Mouse (Mus musculus): Measurements from ENCODE around the gene P2ry12. TPM values are rescaled to one million over a fixed set of nuclear protein-coding genes. Genes with fewer than 3 reads are reported as not detected.

P2ry12 gene
- polyA plus RNA-seq, 1 experiment, result not detected

DNA sequence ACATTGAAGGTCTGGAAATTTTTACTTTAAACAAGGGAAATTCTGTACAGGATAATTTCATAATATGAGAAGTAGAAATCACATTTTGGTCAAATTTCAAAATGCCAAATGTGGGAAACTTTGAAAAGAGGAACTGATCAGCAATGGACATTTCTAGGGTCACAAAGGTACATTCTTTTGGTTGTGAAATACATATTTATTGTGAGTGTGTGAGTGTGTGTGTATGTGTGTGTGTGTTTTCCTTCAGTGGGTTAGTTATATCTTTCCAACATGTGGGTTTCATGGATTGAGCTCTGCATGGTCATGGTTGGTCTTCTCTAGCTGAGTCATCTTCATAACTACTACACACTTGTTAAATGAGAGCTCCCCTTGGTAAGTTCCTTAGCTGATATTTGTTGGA is 50.3 kb downstream of the P2ry12 start:
- Histone ChIP-seq H3K36me3 (ENCODE audit: control insufficient read depth) (no peaks in the 10 kb centered on the region), H3K9me3 (ENCODE audit: control insufficient read depth, low read length) (no peaks in the 10 kb centered on the region), H3K4me1 (ENCODE audit: control insufficient read depth) (no peaks in the 10 kb centered on the region), H3K27me3 (ENCODE audit: control insufficient read depth) (no peaks in the 10 kb centered on the region), H3K4me3 (replicated peaks) (no peak overlapping the region)
- no peak for TF ChIP-seq TAL1 (IDR thresholded peaks at IDR 0.05; ENCODE audit: low read length)
- TF ChIP-seq GATA1 (IDR thresholded peaks at IDR 0.05; ENCODE audit: low read length), result no peak

DNA sequence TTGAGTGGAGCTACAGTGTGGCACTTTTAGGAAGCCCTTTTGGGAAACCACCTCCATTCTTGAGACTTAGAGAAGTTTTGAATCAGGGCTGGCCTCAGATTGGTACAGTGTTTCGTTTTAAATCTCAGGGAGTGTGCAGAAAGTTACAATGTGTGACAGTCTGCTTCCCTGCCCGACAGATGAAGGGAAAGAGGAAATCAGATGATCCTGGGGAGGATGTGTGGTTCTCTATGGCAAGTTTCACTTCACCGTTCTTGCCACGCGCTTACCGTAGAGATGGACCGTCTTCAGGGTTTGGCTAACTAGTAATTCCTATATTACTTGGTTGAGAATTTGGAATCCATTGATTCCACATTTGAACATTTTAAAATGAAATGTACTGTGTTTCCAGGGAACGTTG is 50.9 kb downstream of the P2ry12 start:
- H3K4me3 ChIP-seq (replicated peaks), result no peak overlapping the region
- no peaks in the 10 kb centered on the region for H3K36me3 ChIP-seq (ENCODE audit: control insufficient read depth)
- no peaks in the 10 kb centered on the region for H3K9me3 ChIP-seq (ENCODE audit: control insufficient read depth, low read length)
- TF ChIP-seq GATA1 (IDR thresholded peaks at IDR 0.05; ENCODE audit: low read length) (no peak), TAL1 (IDR thresholded peaks at IDR 0.05; ENCODE audit: low read length) (no peak)
- no peaks in the 10 kb centered on the region for H3K27me3 ChIP-seq (ENCODE audit: control insufficient read depth)
- H3K4me1 ChIP-seq (ENCODE audit: control insufficient read depth), result no peaks in the 10 kb centered on the region

GRCm38 (mm10) chr3:59210727-59211126 is 51.9 kb downstream of the P2ry12 start, which contains the start of gene P2ry13:
TSS of gene P2ry13 (minus strand) at chr3:59210882.
- no peaks in the 10 kb centered on the region for H3K36me3 ChIP-seq (ENCODE audit: control insufficient read depth)
- TF ChIP-seq GATA1 (IDR thresholded peaks at IDR 0.05; ENCODE audit: low read length), result no peak
- TF ChIP-seq TAL1 (IDR thresholded peaks at IDR 0.05; ENCODE audit: low read length), result no peak
- no peaks in the 10 kb centered on the region for H3K9me3 ChIP-seq (ENCODE audit: control insufficient read depth, low read length)
- no peaks in the 10 kb centered on the region for H3K27me3 ChIP-seq (ENCODE audit: control insufficient read depth)
- no peak within 1 kb of the TSS for H3K4me3 ChIP-seq (replicated peaks)
- no peaks in the 10 kb centered on the region for H3K4me1 ChIP-seq (ENCODE audit: control insufficient read depth)

- TF ChIP-seq TAL1 (IDR thresholded peaks at IDR 0.05; ENCODE audit: low read length), result no peak
- H3K9me3 ChIP-seq (ENCODE audit: control insufficient read depth, low read length), result no peaks in the 10 kb centered on the region
- no peaks in the 10 kb centered on the region for H3K36me3 ChIP-seq (ENCODE audit: control insufficient read depth)
- no peak overlapping the region for H3K4me3 ChIP-seq (replicated peaks)
- H3K4me1 ChIP-seq (ENCODE audit: control insufficient read depth), result no peaks in the 10 kb centered on the region
- no peaks in the 10 kb centered on the region for H3K27me3 ChIP-seq (ENCODE audit: control insufficient read depth)
Measured at GRCm38 (mm10) chr3:59210089-59210488, 52.6 kb downstream of the P2ry12 start.

- H3K36me3 ChIP-seq (ENCODE audit: control insufficient read depth), result no peaks in the 10 kb centered on the region
- no peaks in the 10 kb centered on the region for H3K9me3 ChIP-seq (ENCODE audit: control insufficient read depth, low read length)
- no peak overlapping the region for H3K4me3 ChIP-seq (replicated peaks)
- no peaks in the 10 kb centered on the region for H3K4me1 ChIP-seq (ENCODE audit: control insufficient read depth)
- TF ChIP-seq TAL1 (IDR thresholded peaks at IDR 0.05; ENCODE audit: low read length), result no peak
- no peak for TF ChIP-seq GATA1 (IDR thresholded peaks at IDR 0.05; ENCODE audit: low read length)
- no peaks in the 10 kb centered on the region for H3K27me3 ChIP-seq (ENCODE audit: control insufficient read depth)
Measured at GRCm38 (mm10) chr3:59208650-59209548, 53.8 kb downstream of the P2ry12 start.

GRCm38 (mm10) chr3:59205941-59206340 is 56.7 kb downstream of the P2ry12 start:
- Histone ChIP-seq H3K9me3 (ENCODE audit: control insufficient read depth, low read length) (no peaks in the 10 kb centered on the region), H3K4me3 (replicated peaks) (no peak overlapping the region), H3K4me1 (ENCODE audit: control insufficient read depth) (no peaks in the 10 kb centered on the region), H3K27me3 (ENCODE audit: control insufficient read depth) (no peaks in the 10 kb centered on the region), H3K36me3 (ENCODE audit: control insufficient read depth) (no peaks in the 10 kb centered on the region)
- TF ChIP-seq GATA1 (IDR thresholded peaks at IDR 0.05; ENCODE audit: low read length), result no peak
- TF ChIP-seq TAL1 (IDR thresholded peaks at IDR 0.05; ENCODE audit: low read length), result no peak

DNA sequence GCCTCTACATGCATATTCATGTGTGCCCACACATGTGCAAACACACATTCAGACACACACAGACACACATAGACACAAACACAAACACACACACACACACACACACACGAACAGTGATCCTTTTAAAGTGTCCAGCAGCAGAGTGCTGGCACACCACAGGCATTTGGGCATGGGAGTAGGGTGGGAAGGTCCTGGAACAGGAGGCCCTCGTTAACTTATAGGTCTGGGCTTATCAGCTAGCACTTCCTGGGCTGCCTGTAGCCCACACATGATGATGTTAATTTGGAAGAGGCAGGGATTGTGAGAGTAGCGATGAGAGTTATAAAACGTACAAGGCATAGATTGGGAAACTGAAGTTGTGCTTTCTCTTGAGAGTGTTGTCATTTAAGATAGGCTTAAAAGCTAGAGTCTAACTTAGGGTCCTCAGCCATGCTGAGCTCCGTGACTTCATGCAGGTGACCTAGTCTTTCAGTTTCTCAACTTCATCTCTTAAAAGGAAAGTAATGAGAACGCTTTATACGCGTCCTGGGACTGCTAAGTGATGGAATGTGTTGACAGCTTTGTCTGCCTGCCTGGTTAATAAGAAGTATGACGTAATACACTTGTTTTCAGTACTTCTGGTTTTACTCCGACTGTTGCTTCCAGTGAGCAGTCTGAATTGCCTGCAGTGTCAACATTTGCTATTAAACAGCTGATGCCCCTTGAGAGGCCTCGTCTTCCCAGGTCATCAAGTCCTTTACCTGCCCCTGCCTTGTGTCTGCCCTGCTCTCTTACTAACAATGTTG is 57.8 kb downstream of the P2ry12 start:
- TF ChIP-seq GATA1 (IDR thresholded peaks at IDR 0.05; ENCODE audit: low read length), result no peak
- TF ChIP-seq TAL1 (IDR thresholded peaks at IDR 0.05; ENCODE audit: low read length), result no peak
- Histone ChIP-seq H3K36me3 (ENCODE audit: control insufficient read depth) (no peaks in the 10 kb centered on the region), H3K9me3 (ENCODE audit: control insufficient read depth, low read length) (no peaks in the 10 kb centered on the region), H3K4me1 (ENCODE audit: control insufficient read depth) (no peaks in the 10 kb centered on the region), H3K4me3 (replicated peaks) (no peak overlapping the region), H3K27me3 (ENCODE audit: control insufficient read depth) (no peaks in the 10 kb centered on the region)

DNA sequence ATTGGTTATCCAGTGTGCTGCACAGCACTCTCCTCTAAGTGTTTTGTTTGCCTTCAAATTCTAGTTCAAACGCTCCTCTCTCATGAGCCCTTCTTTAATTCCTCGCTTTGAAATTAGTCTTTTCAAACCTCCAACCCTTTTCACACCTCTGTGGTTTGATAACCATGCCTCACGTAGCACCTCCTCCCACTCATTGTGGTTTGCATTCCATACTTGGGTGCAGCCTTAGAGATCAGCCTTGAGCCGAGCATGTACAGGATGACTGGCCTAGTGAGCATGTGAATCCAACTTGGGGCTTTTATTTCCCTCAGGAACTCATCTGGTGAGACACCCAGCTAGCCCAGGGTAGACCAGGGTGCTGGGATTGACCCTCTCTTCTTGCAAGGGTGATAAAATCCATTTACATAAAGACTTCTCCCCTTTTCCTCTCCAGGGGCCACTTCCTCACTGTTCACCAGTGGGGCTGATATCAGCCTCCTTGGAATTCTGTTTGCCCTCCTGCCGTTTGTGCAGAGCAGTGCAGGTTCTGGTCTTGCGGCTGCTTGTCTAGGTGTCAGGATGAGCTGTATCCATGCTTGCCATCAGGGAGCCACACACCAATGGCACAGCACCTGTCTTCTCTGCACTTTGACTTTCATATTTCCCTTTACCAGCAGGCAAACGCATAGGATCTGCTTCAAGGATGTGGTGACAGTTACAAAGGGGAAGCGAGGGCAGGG is 58.7 kb downstream of the P2ry12 start:
- Histone ChIP-seq H3K4me3 (replicated peaks) (no peak overlapping the region), H3K9me3 (ENCODE audit: control insufficient read depth, low read length) (no peaks in the 10 kb centered on the region), H3K36me3 (ENCODE audit: control insufficient read depth) (no peaks in the 10 kb centered on the region), H3K27me3 (ENCODE audit: control insufficient read depth) (no peaks in the 10 kb centered on the region), H3K4me1 (ENCODE audit: control insufficient read depth) (no peaks in the 10 kb centered on the region)
- TF ChIP-seq TAL1 (IDR thresholded peaks at IDR 0.05; ENCODE audit: low read length), result no peak
- no peak for TF ChIP-seq GATA1 (IDR thresholded peaks at IDR 0.05; ENCODE audit: low read length)
